Mouse (Mus musculus): Measurements from ENCODE around the gene Washc2. TPM values are rescaled to one million over a fixed set of nuclear protein-coding genes. Genes with fewer than 3 reads are reported as not detected.
"Not testable (repeated sequence)": the region's sequence is repeated elsewhere in the genome, so short reads cannot be mapped to it uniquely, and the experiment has no call there.

The Washc2 gene
- polyA plus RNA-seq, 1 experiment from 2014 or later: 72.8 TPM

DNA sequence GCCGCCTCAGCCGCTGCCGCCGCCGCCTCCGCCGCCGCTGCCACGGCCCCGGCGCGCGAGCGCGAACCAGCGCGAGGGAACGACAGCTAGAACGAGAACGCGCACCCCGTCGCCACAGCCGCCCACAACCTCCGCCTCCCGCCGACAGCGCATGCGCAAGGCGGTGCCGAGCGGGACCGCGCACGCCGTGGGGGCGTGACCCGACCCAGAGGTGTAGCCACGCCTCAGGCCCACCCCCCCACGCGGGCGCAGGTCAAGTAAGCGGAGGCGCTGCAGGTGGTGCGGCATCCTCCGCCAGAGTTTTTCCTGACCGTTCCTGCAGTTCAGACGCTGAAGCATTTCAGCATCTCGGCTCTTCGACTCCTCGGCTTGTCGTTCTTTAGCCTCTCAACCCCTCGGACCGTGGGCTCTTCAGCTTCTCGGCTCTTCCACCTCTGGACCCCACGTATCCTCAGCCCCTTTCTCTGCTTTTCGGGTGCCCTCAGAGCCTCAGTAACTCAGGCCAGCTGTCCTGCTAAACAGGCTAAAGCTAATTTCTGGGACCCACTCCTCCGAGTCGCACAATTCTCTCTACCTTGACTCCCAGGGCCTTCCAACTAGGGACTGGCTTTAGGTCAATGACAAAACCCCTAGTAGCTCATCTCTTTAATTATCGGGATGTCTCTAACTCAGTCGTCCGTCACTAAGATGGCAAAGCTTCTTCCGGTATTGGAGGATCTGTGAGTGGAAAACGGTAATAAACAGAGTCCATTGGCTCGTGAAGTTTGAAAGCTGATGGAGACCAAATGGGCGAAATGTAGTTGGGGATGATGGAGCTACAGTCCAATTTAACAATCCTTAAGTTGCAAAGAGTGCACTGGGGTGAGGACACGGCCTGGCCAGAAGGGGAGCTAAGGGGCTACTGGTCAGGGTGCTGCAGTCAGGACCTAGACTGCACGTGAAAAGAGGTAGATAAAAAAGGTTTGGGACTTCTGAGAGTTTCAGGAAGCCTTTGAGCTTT, 14.1 kb upstream of the Washc2 start, which contains the start of gene Tmcc1:
TSS of gene Tmcc1 (minus strand) at position 93 of the 1,000 bp plus-strand sequence.
- Histone ChIP-seq H3K27ac (ENCODE audit: low read length) (peak within 1 kb of the TSS; percentile 83), H3K9me3 (replicated peaks; ENCODE audit: control insufficient read depth, low read length, poor library complexity, severe bottlenecking) (no peaks in the 10 kb centered on the region), H3K9ac (ENCODE audit: low read depth, low read length) (peak within 1 kb of the TSS; percentile 76), H3K27me3 (ENCODE audit: control insufficient read depth, insufficient read depth, low read depth, low read length) (no peaks in the 10 kb centered on the region), H3K4me3 (ENCODE audit: low read depth, low read length) (peak within 1 kb of the TSS; percentile 96), H3K36me3 (ENCODE audit: control insufficient read depth, insufficient read depth, low read length) (no peaks in the 10 kb centered on the region), H3K4me2 (ENCODE audit: low read length) (peak within 1 kb of the TSS; percentile 89), H3K4me1 (ENCODE audit: control insufficient read depth, insufficient read depth, low read length) (peaks cover 30% of the 10 kb centered on the region)
- peak; percentile 92 for ATAC-seq
- WGBS: under 1% methylated on average over 60 of the region's 68 CpGs

DNA sequence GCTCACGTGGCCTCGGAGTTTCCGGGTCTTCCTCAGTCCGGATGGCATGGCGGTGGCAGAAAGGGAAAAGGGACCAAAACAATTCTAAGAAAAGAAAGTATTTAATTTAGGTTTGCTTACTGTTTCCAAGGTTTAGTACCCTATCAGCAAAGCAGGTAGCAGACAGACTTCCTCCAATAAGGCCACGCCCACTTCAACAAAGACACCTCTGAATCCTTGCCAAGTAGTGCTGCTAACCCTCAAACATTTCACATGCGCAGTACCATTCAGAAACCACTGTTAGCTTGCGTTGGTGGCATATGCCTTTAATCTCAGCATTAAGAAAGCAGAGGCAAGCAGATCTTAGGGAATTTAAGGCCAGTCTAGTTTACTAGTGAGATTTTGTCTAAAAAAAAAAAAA, 12.0 kb upstream of the Washc2 start:
- no peaks in the 10 kb centered on the region for H3K9me3 ChIP-seq (replicated peaks; ENCODE audit: control insufficient read depth, low read length, poor library complexity, severe bottlenecking)
- WGBS: 69% methylated on average over 8 of the region's 8 CpGs
- H3K27me3 ChIP-seq (ENCODE audit: control insufficient read depth, insufficient read depth, low read depth, low read length): no peaks in the 10 kb centered on the region
- H3K4me1 ChIP-seq (ENCODE audit: control insufficient read depth, insufficient read depth, low read length): peaks cover 17% of the 10 kb centered on the region
- no peak for ATAC-seq
- no peak overlapping the region for H3K27ac ChIP-seq (ENCODE audit: low read length)
- no peaks in the 10 kb centered on the region for H3K36me3 ChIP-seq (ENCODE audit: control insufficient read depth, insufficient read depth, low read length)
- H3K4me2 ChIP-seq (ENCODE audit: low read length): no peak overlapping the region
- no peak overlapping the region for H3K9ac ChIP-seq (ENCODE audit: low read depth, low read length)
- no peak overlapping the region for H3K4me3 ChIP-seq (ENCODE audit: low read depth, low read length)

- H3K9me3 ChIP-seq (replicated peaks; ENCODE audit: control insufficient read depth, low read length, poor library complexity, severe bottlenecking): no peaks in the 10 kb centered on the region
- no peaks in the 10 kb centered on the region for H3K36me3 ChIP-seq (ENCODE audit: control insufficient read depth, insufficient read depth, low read length)
- H3K27ac ChIP-seq (ENCODE audit: low read length): no peak overlapping the region
- H3K27me3 ChIP-seq (ENCODE audit: control insufficient read depth, insufficient read depth, low read depth, low read length): no peaks in the 10 kb centered on the region; the same call in 1 of the 2 replicates
- no peak overlapping the region for H3K4me2 ChIP-seq (ENCODE audit: low read length)
- no peak overlapping the region for H3K9ac ChIP-seq (ENCODE audit: low read depth, low read length)
- no peaks in the 10 kb centered on the region for H3K4me1 ChIP-seq (ENCODE audit: control insufficient read depth, insufficient read depth, low read length)
- WGBS: 29% methylated on average over 3 of the region's 3 CpGs
- 0 out of 2 replicates have a peak, but pooled peaks have one; percentile 50 for ATAC-seq
- H3K4me3 ChIP-seq (ENCODE audit: low read depth, low read length): no peak overlapping the region
Observed at GRCm38 (mm10) chr6:116198173-116198572, 9.7 kb upstream of the Washc2 start.

GRCm38 (mm10) chr6:116199682-116200081, 8.2 kb upstream of the Washc2 start:
- Histone ChIP-seq H3K36me3 (ENCODE audit: control insufficient read depth, insufficient read depth, low read length) (no peaks in the 10 kb centered on the region), H3K27me3 (ENCODE audit: control insufficient read depth, insufficient read depth, low read depth, low read length) (no peaks in the 10 kb centered on the region; the same call in 1 of the 2 replicates), H3K9ac (ENCODE audit: low read depth, low read length) (no peak overlapping the region), H3K4me1 (ENCODE audit: control insufficient read depth, insufficient read depth, low read length) (no peaks in the 10 kb centered on the region), H3K9me3 (replicated peaks; ENCODE audit: control insufficient read depth, low read length, poor library complexity, severe bottlenecking) (no peaks in the 10 kb centered on the region), H3K4me2 (ENCODE audit: low read length) (no peak overlapping the region), H3K4me3 (ENCODE audit: low read depth, low read length) (no peak overlapping the region), H3K27ac (ENCODE audit: low read length) (no peak overlapping the region)
- ATAC-seq: no peak
- WGBS: 87% methylated on average over 2 of the region's 2 CpGs

- Histone ChIP-seq H3K9ac (ENCODE audit: low read depth, low read length) (no peak overlapping the region), H3K27me3 (ENCODE audit: control insufficient read depth, insufficient read depth, low read depth, low read length) (no peaks in the 10 kb centered on the region), H3K4me2 (ENCODE audit: low read length) (no peak overlapping the region), H3K27ac (ENCODE audit: low read length) (no peak overlapping the region), H3K4me3 (ENCODE audit: low read depth, low read length) (no peak overlapping the region), H3K4me1 (ENCODE audit: control insufficient read depth, insufficient read depth, low read length) (no peaks in the 10 kb centered on the region), H3K9me3 (replicated peaks; ENCODE audit: control insufficient read depth, low read length, poor library complexity, severe bottlenecking) (no peaks in the 10 kb centered on the region), H3K36me3 (ENCODE audit: control insufficient read depth, insufficient read depth, low read length) (peaks cover 37% of the 10 kb centered on the region)
- ATAC-seq: no peak
- 78% methylated on average over 11 of the region's 11 CpGs for WGBS
Observed at GRCm38 (mm10) chr6:116227767-116228166, 19.9 kb downstream of the Washc2 start.

- WGBS: 68% methylated on average over 12 of the region's 12 CpGs
- Histone ChIP-seq H3K9me3 (replicated peaks; ENCODE audit: control insufficient read depth, low read length, poor library complexity, severe bottlenecking) (no peaks in the 10 kb centered on the region), H3K27ac (ENCODE audit: low read length) (no peak overlapping the region), H3K9ac (ENCODE audit: low read depth, low read length) (no peak overlapping the region), H3K4me2 (ENCODE audit: low read length) (no peak overlapping the region), H3K4me3 (ENCODE audit: low read depth, low read length) (no peak overlapping the region), H3K27me3 (ENCODE audit: control insufficient read depth, insufficient read depth, low read depth, low read length) (no peaks in the 10 kb centered on the region), H3K36me3 (ENCODE audit: control insufficient read depth, insufficient read depth, low read length) (peaks cover 43% of the 10 kb centered on the region), H3K4me1 (ENCODE audit: control insufficient read depth, insufficient read depth, low read length) (no peaks in the 10 kb centered on the region)
- no peak for ATAC-seq
Observed at GRCm38 (mm10) chr6:116228785-116229525, 21.1 kb downstream of the Washc2 start.

GRCm38 (mm10) chr6:116234821-116235220, 27.0 kb downstream of the Washc2 start:
- H3K4me3 ChIP-seq (ENCODE audit: low read depth, low read length); H3K4me2 ChIP-seq (ENCODE audit: low read length); ATAC-seq; H3K27ac ChIP-seq (ENCODE audit: low read length); H3K27me3 ChIP-seq (ENCODE audit: control insufficient read depth, insufficient read depth, low read depth, low read length); H3K4me1 ChIP-seq (ENCODE audit: control insufficient read depth, insufficient read depth, low read length); H3K9me3 ChIP-seq (replicated peaks; ENCODE audit: control insufficient read depth, low read length, poor library complexity, severe bottlenecking); H3K9ac ChIP-seq (ENCODE audit: low read depth, low read length): not testable (repeated sequence)
- H3K36me3 ChIP-seq (ENCODE audit: control insufficient read depth, insufficient read depth, low read length): peaks cover 45% of the 10 kb centered on the region
- WGBS: 91% methylated on average over 2 of the region's 2 CpGs

- Histone ChIP-seq H3K4me3 (ENCODE audit: low read depth, low read length) (no peak overlapping the region), H3K27ac (ENCODE audit: low read length) (no peak overlapping the region), H3K4me2 (ENCODE audit: low read length) (no peak overlapping the region), H3K9me3 (replicated peaks; ENCODE audit: control insufficient read depth, low read length, poor library complexity, severe bottlenecking) (no peaks in the 10 kb centered on the region), H3K4me1 (ENCODE audit: control insufficient read depth, insufficient read depth, low read length) (no peaks in the 10 kb centered on the region), H3K27me3 (ENCODE audit: control insufficient read depth, insufficient read depth, low read depth, low read length) (no peaks in the 10 kb centered on the region), H3K9ac (ENCODE audit: low read depth, low read length) (no peak overlapping the region), H3K36me3 (ENCODE audit: control insufficient read depth, insufficient read depth, low read length) (peaks cover 47% of the 10 kb centered on the region)
- WGBS: 85% methylated on average over 5 of the region's 5 CpGs
- no peak for ATAC-seq
Observed at GRCm38 (mm10) chr6:116235336-116235735, 27.5 kb downstream of the Washc2 start.
